Mouse (Mus musculus) small intestine, adult 2 months (tissue): ENCODE results near the gene Hist1h4b.

Experiments used
- CTCF ChIP-seq: fragments of 200-500 bp; IDR thresholded peaks from 2 replicates; pipeline ENCODE4 v1.5.1; 2012; ENCODE audit warnings: low read depth, mild to moderate bottlenecking, control low read depth, inconsistent platforms, low read length, moderate library complexity, mixed read lengths; ENCODE audit not compliant: insufficient replicate concordance, insufficient read length; ENCODE audit errors: extremely low read depth
- POLR2A ChIP-seq: fragments of 200-500 bp; IDR thresholded peaks from 2 replicates; pipeline ENCODE4 v1.6.1; 2012; ENCODE audit warnings: low read depth, mild to moderate bottlenecking, control low read depth, inconsistent platforms, low read length, moderate library complexity

GRCm38 (mm10) chr13:23738041-23738440, 18.8 kb upstream of the Hist1h4b start:
- TF ChIP-seq CTCF (no peak), POLR2A (no peak)
